Mouse (Mus musculus): ENCODE measurements around the gene Gm21983. TPM values are rescaled to one million over a fixed set of nuclear protein-coding genes. Genes with fewer than 3 reads are reported as not detected.

Gm21983 gene
- total RNA-seq, 2 experiments from 2014 or later, result 0.75 TPM; not detected in 1

Small RNAs within 50 kb of the gene (microRNA-seq; reads per million reads assigned to microRNA genes)
- gene Mir1191, result 0 reads per million in 2 experiments
- gene Mir3101, result 0.89 to 0.98 reads per million in 2 experiments

Other genes with a start within 250 kb of the Gm21983 start
- not detected for gene Cyp2a22, start 241.7 kb downstream of the Gm21983 start, total RNA-seq (2021)
- not detected for gene Cyp2a12, start 152.0 kb downstream of the Gm21983 start, total RNA-seq (2021)
- gene Cyp2f2, start 61.2 kb downstream of the Gm21983 start, total RNA-seq (2021), result under 1 TPM; 0.18 to 0.51 TPM
- gene Cyp2t4, start 27.4 kb downstream of the Gm21983 start, total RNA-seq (2021), result not detected
- gene Egln2, start 14.3 kb downstream of the Gm21983 start, total RNA-seq (2021), result 10 to 100 TPM; 85.9 to 88.9 TPM
- 10 to 100 TPM; 76.6 to 84.2 TPM for gene Rab4b, start 2.2 kb downstream of the Gm21983 start, total RNA-seq (2021)
- gene Mia, start 71 bp upstream of the Gm21983 start, total RNA-seq (2021), result 10 to 100 TPM; 10.9 to 13.9 TPM
- 10 to 100 TPM; 17.8 to 22.1 TPM for gene BC024978, start 14.7 kb upstream of the Gm21983 start, total RNA-seq (2021)
- gene Snrpa, start 15.2 kb upstream of the Gm21983 start, total RNA-seq (2021), result 10 to 100 TPM; 78.9 to 87.5 TPM
- gene Itpkc, start 47.6 kb upstream of the Gm21983 start, total RNA-seq (2021), result 10 to 100 TPM in 1 of 2 experiments, 1 to 10 TPM in 1; 9.5 to 10.8 TPM
- gene Coq8b, start 51.9 kb upstream of the Gm21983 start, total RNA-seq (2021), result 10 to 100 TPM; 26.9 to 29.5 TPM
- 100 to 1,000 TPM; 126 to 127 TPM for gene Numbl, start 77.3 kb upstream of the Gm21983 start, total RNA-seq (2021)
- gene Ltbp4, start 156.6 kb upstream of the Gm21983 start, total RNA-seq (2021), result 10 to 100 TPM; 49.9 to 59.2 TPM
- 10 to 100 TPM; 24.9 to 29.9 TPM for gene Shkbp1, start 174.9 kb upstream of the Gm21983 start, total RNA-seq (2021)
- gene Gm20479, start 176.3 kb upstream of the Gm21983 start, total RNA-seq (2021), result not detected

Measured in layer of hippocampus, postnatal 10 days (tissue).